Mouse (Mus musculus) megakaryocyte progenitor cell, adult 5-6 weeks (primary cell): ENCODE data around the gene T. TPM values are rescaled to one million over a fixed set of nuclear protein-coding genes. Genes with fewer than 3 reads are reported as not detected.

ENCODE experiments used
- ATAC-seq: replicated peaks from 2 replicates; pipeline ENCODE4 v1.8.0; 2016; ENCODE audit warnings: mild to moderate bottlenecking, moderate TSS enrichment, inconsistent platforms; ENCODE audit not compliant: poor library complexity
- total RNA-seq, 2 experiments: library from RNA; stranded (forward) in 1 of 2; stranded (reverse) in 1 of 2; fragments of 157-497, 149-512 nt in 1 of 2; fragments of 200-1000 nt in 1 of 2; gene quantifications; 2 replicates each; pipeline versions ENCODE4 v1.2.3 to v1.2.4; 2015 to 2017

The T gene
- total RNA-seq, 2 experiments from 2014 or later, result not detected

- no peak for ATAC-seq
Observed at GRCm38 (mm10) chr17:8432179-8432800, 1.9 kb upstream of the T start.

- ATAC-seq, result no peak
Observed at GRCm38 (mm10) chr17:8433121-8433977, 874 bp upstream of the T start.

- peak; percentile 55 for ATAC-seq
Observed at GRCm38 (mm10) chr17:8436184-8436583, 2.0 kb downstream of the T start.

- ATAC-seq, result no peak
Observed at GRCm38 (mm10) chr17:8444062-8444461, 9.8 kb downstream of the T start.

GRCm38 (mm10) chr17:8447676-8448192, 13.5 kb downstream of the T start:
- ATAC-seq, result no peak

GRCm38 (mm10) chr17:8448324-8448723, 14.1 kb downstream of the T start:
- no peak for ATAC-seq

GRCm38 (mm10) chr17:8455196-8455595, 21.0 kb downstream of the T start:
- no peak for ATAC-seq

- no peak for ATAC-seq
Observed at GRCm38 (mm10) chr17:8455601-8456000, 21.4 kb downstream of the T start.

GRCm38 (mm10) chr17:8456856-8457460, 22.7 kb downstream of the T start:
- no peak for ATAC-seq

- ATAC-seq, result peak; percentile 56
Observed at GRCm38 (mm10) chr17:8461568-8461967, 27.3 kb downstream of the T start.

GRCm38 (mm10) chr17:8463482-8464128, 29.4 kb downstream of the T start:
- peak; percentile 93 for ATAC-seq

GRCm38 (mm10) chr17:8467771-8468170, 33.5 kb downstream of the T start:
- ATAC-seq, result no peak

GRCm38 (mm10) chr17:8468716-8469344, 34.6 kb downstream of the T start:
- ATAC-seq, result peak; percentile 97

- no peak for ATAC-seq
Observed at GRCm38 (mm10) chr17:8478554-8478953, 44.3 kb downstream of the T start.

- ATAC-seq, result no peak
Observed at GRCm38 (mm10) chr17:8479493-8480128, 45.4 kb downstream of the T start.

GRCm38 (mm10) chr17:8481797-8482196, 47.6 kb downstream of the T start:
- no peak for ATAC-seq

GRCm38 (mm10) chr17:8482876-8483275, 48.7 kb downstream of the T start:
- no peak for ATAC-seq

- ATAC-seq, result no peak
Observed at GRCm38 (mm10) chr17:8484246-8484645, 50.0 kb downstream of the T start.

- no peak for ATAC-seq
Observed at GRCm38 (mm10) chr17:8485146-8485545, 50.9 kb downstream of the T start.

- ATAC-seq, result no peak
Observed at GRCm38 (mm10) chr17:8487824-8488223, 53.6 kb downstream of the T start.
